Mouse (Mus musculus) B cell, adult (primary cell): ENCODE measurements around the gene Rnaseh2a. TPM values are rescaled to one million over a fixed set of nuclear protein-coding genes. Genes with fewer than 3 reads are reported as not detected.

Source experiments
- total RNA-seq: library from RNA; stranded (reverse); gene quantifications from 4 replicates; pipeline ENCODE4 v1.2.4, GENCODE M21; 2023; ENCODE audit not compliant: inconsistent age

Rnaseh2a gene
- total RNA-seq = 30.0 to 35.5 TPM (median 33.5 TPM) in 4 replicates

GRCm38 (mm10) chr8:84969241-84970134 lies at the start of gene Rnaseh2a, which contains the start of the genes Gm49661 and Prdx2:
TSS of gene Rnaseh2a (minus strand) at chr8:84969767.
TSS of gene Gm49661 (minus strand) at chr8:84969433.
TSS of gene Prdx2 (plus strand) at chr8:84969587.

GRCm38 (mm10) chr8:85014431-85014830 lies 44.9 kb upstream of the Rnaseh2a start, which contains the start of gene Best2:
TSS of gene Best2 (minus strand) at chr8:85014531.

GRCm38 (mm10) chr8:84990349-84990748 lies 20.8 kb upstream of the Rnaseh2a start, which contains the start of gene Hook2:
TSS of gene Hook2 (plus strand) at chr8:84990603.

GRCm38 (mm10) chr8:84978248-84978940 lies 8.8 kb upstream of the Rnaseh2a start, which contains the start of gene Junb:
TSS of gene Junb (minus strand) at chr8:84978718.

GRCm38 (mm10) chr8:84946528-84947240 lies 22.9 kb downstream of the Rnaseh2a start, which contains the start of gene Rtbdn:
TSS of gene Rtbdn (plus strand) at chr8:84946991.

GRCm38 (mm10) chr8:84936962-84937546 lies 32.5 kb downstream of the Rnaseh2a start, which contains the start of gene Mast1:
TSS of gene Mast1 (minus strand) at chr8:84937359.

GRCm38 (mm10) chr8:84908421-84909161 lies 61.0 kb downstream of the Rnaseh2a start, which contains the start of gene Dnase2a:
TSS of gene Dnase2a (plus strand) at chr8:84908560.

Other genes starting within 250 kb of the Rnaseh2a start
- not detected in 4 replicates for gene G430095P16Rik, start 246.8 kb downstream of the Rnaseh2a start, total RNA-seq
- 1.4 to 4.3 TPM (median 2.8 TPM) in 4 replicates for gene Nfix, start 169.4 kb downstream of the Rnaseh2a start, total RNA-seq
- 2.2 to 3.3 TPM (median 2.8 TPM) in 4 replicates for gene Dand5, start 146.9 kb downstream of the Rnaseh2a start, total RNA-seq
- gene Gadd45gip1, start 138.2 kb downstream of the Rnaseh2a start, total RNA-seq = 11.4 to 12.8 TPM (median 11.7 TPM) in 4 replicates
- gene Rad23a, start 129.1 kb downstream of the Rnaseh2a start, total RNA-seq = 48.0 to 63.3 TPM (median 61.5 TPM) in 4 replicates
- gene Calr, start 122.8 kb downstream of the Rnaseh2a start, total RNA-seq = 564 to 720 TPM (median 619 TPM) in 4 replicates
- gene Farsa, start 112.8 kb downstream of the Rnaseh2a start, total RNA-seq = 66.8 to 70.5 TPM (median 68.5 TPM) in 4 replicates
- gene Syce2, start 97.7 kb downstream of the Rnaseh2a start, total RNA-seq = 6.1 to 11.9 TPM (median 9.0 TPM) in 4 replicates
- gene Gcdh, start 75.8 kb downstream of the Rnaseh2a start, total RNA-seq = 18.7 to 34.4 TPM (median 31.5 TPM) in 4 replicates
- gene Klf1, start 67.8 kb downstream of the Rnaseh2a start, total RNA-seq = 0.32 to 0.45 TPM in 2 of 4 replicates, not detected in the others
- 67.4 to 74.5 TPM (median 72.7 TPM) in 4 replicates for gene Dnase2a, start 61.2 kb downstream of the Rnaseh2a start, total RNA-seq
- 0.16 to 0.57 TPM (median 0.23 TPM) in 4 replicates for gene Mast1, start 32.4 kb downstream of the Rnaseh2a start, total RNA-seq
- not detected in 4 replicates for gene Rtbdn, start 22.8 kb downstream of the Rnaseh2a start, total RNA-seq
- gene Gm49661, start 334 bp downstream of the Rnaseh2a start, total RNA-seq = 2.0 TPM in 1 of 4 replicates, not detected in the others
- 57.4 to 60.7 TPM (median 59.6 TPM) in 4 replicates for gene Prdx2, start 180 bp downstream of the Rnaseh2a start, total RNA-seq
- 1,539 to 1,702 TPM (median 1,628 TPM) in 4 replicates for gene Junb, start 9.0 kb upstream of the Rnaseh2a start, total RNA-seq
- 5.9 to 8.3 TPM (median 6.6 TPM) in 4 replicates for gene Hook2, start 20.8 kb upstream of the Rnaseh2a start, total RNA-seq
- 0.32 TPM in 1 of 4 replicates, not detected in the others for gene Best2, start 44.8 kb upstream of the Rnaseh2a start, total RNA-seq
- gene Asna1, start 55.5 kb upstream of the Rnaseh2a start, total RNA-seq = 87.6 to 96.1 TPM (median 94.0 TPM) in 4 replicates
- 205 to 226 TPM (median 223 TPM) in 4 replicates for gene Trir, start 57.1 kb upstream of the Rnaseh2a start, total RNA-seq
- 38.8 to 49.7 TPM (median 45.7 TPM) in 4 replicates for gene Tnpo2, start 67.1 kb upstream of the Rnaseh2a start, total RNA-seq
- 14.4 to 17.5 TPM (median 15.4 TPM) in 4 replicates for gene Fbxw9, start 90.3 kb upstream of the Rnaseh2a start, total RNA-seq
- 3.0 TPM in 1 of 4 replicates, not detected in the others for gene Gm5741, start 98.2 kb upstream of the Rnaseh2a start, total RNA-seq
- 105 to 138 TPM (median 115 TPM) in 4 replicates for gene Dhps, start 102.0 kb upstream of the Rnaseh2a start, total RNA-seq
- 49.2 to 55.9 TPM (median 50.9 TPM) in 4 replicates for gene Wdr83os, start 111.0 kb upstream of the Rnaseh2a start, total RNA-seq
- gene Wdr83, start 111.5 kb upstream of the Rnaseh2a start, total RNA-seq = 12.5 to 15.1 TPM (median 13.1 TPM) in 4 replicates
- 156 to 176 TPM (median 163 TPM) in 4 replicates for gene Man2b1, start 113.5 kb upstream of the Rnaseh2a start, total RNA-seq
- 0.16 TPM in 1 of 4 replicates, not detected in the others for gene Zfp791, start 153.3 kb upstream of the Rnaseh2a start, total RNA-seq
- not detected in 4 replicates for gene Cks1brt, start 182.2 kb upstream of the Rnaseh2a start, total RNA-seq